Mouse (Mus musculus) forebrain, embryonic 15.5 days (tissue): ENCODE measurements around the gene Mettl15. TPM values are rescaled to one million over a fixed set of nuclear protein-coding genes. Genes with fewer than 3 reads are reported as not detected.
"Not testable (repeated sequence)": the region's sequence is repeated elsewhere in the genome, so short reads cannot be mapped to it uniquely, and the experiment has no call there.

Source experiments
- ATAC-seq: fragments of 200-750 bp; cut with Nextera tagmentation; replicated peaks from 2 replicates; pipeline ENCODE4 v1.8.0; 2017; ENCODE audit warnings: mild to moderate bottlenecking, moderate TSS enrichment, moderate library complexity
- H3K27ac ChIP-seq: fragments of 300-500 bp; sonication (generic); replicated peaks from 2 replicates; pipeline ENCODE4 v1.5.1; 2015; ENCODE audit warnings: mild to moderate bottlenecking, inconsistent platforms
- H3K27me3 ChIP-seq: fragments of 300-500 bp; sonication (generic); 2 replicates; pipeline ENCODE4 v1.6.1; 2015; ENCODE audit warnings: inconsistent platforms
- H3K36me3 ChIP-seq: fragments of 300-500 bp; sonication (generic); 2 replicates; pipeline ENCODE4 v1.6.1; 2015; ENCODE audit warnings: mild to moderate bottlenecking, inconsistent platforms
- H3K4me1 ChIP-seq: fragments of 300-500 bp; sonication (generic); 2 replicates; pipeline ENCODE4 v1.6.1; 2015; ENCODE audit warnings: inconsistent platforms
- H3K4me2 ChIP-seq: fragments of 300-500 bp; sonication (generic); replicated peaks from 2 replicates; pipeline ENCODE4 v1.6.1; 2015; ENCODE audit warnings: mild to moderate bottlenecking, inconsistent platforms
- H3K4me3 ChIP-seq: fragments of 300-500 bp; sonication (generic); 2 replicates; pipeline ENCODE4 v1.5.1; 2015; ENCODE audit warnings: mild to moderate bottlenecking, inconsistent platforms
- H3K9ac ChIP-seq: fragments of 300-500 bp; sonication (generic); replicated peaks from 2 replicates; pipeline ENCODE4 v1.6.1; 2015; ENCODE audit warnings: mild to moderate bottlenecking, inconsistent platforms
- H3K9me3 ChIP-seq: fragments of 300-500 bp; sonication (generic); 2 replicates; pipeline ENCODE4 v1.6.1; 2016; ENCODE audit warnings: inconsistent platforms
- WGBS: fragments of 180-500 bp; shearing (Covaris S2); methylation state at CpG from one replicate; pipeline ENCODE4 v1.1.7; 2015; ENCODE audit warnings: mixed read lengths; 5-methylcytosine and 5-hydroxymethylcytosine counted together
- polyA plus RNA-seq: library from polyadenylated mRNA; unstranded; fragments of >200 nt; fragmentation: Nextera tagmentation; extraction: Ambion mirVana; gene quantifications from 2 replicates; pipeline ENCODE4 v1.2.1, GENCODE M21; 2015

Gene Mettl15
- polyA plus RNA-seq, 1 experiment from 2014 or later = 11.0 TPM

DNA sequence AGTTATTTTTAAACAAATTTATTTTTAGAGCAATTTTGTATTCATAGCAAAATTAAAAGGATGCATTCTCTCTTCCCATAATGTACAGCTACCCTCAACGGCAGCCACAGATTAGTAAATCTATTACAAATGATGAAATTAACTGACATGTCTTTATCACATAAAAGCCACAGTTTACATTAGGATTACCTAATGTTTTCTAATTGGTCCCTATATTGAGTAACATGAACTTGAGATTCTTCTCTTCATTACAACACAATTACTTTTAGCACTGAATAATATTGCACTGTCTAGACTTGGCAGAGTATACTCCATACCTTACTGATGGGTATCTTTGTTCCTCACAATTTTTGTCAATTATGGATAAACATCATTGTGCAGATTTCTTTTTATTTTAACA, 17.8 kb downstream of the Mettl15 start:
- Histone ChIP-seq H3K9ac (no peak overlapping the region), H3K4me3 (no peak overlapping the region), H3K36me3 (no peaks in the 10 kb centered on the region), H3K27ac (no peak overlapping the region), H3K27me3 (no peaks in the 10 kb centered on the region), H3K4me2 (no peak overlapping the region), H3K4me1 (no peaks in the 10 kb centered on the region), H3K9me3 (no peaks in the 10 kb centered on the region)
- no peak for ATAC-seq
- WGBS = 82% methylated on average over 1 of the region's 1 CpGs

DNA sequence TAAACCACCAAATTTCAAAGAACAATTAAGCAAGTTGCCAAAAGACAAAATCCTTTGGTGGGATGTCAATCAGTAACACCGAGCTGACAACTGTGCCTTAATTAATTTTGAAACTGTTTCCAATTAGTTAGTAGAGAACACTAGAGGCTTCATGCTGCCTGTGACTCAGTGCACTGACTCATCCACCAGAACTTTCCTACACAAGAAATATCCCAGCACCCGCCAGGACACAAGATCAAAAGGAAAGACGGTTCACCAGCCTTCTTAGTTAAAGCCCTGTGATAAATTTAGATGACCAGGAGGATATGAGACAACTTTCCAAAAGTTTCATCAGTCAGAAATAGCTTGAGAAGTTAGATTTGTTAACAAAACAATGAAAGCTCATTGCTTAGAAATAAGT, 38.6 kb downstream of the Mettl15 start:
- Histone ChIP-seq H3K4me3 (no peak overlapping the region), H3K36me3 (no peaks in the 10 kb centered on the region), H3K27me3 (no peaks in the 10 kb centered on the region), H3K4me1 (no peaks in the 10 kb centered on the region), H3K9me3 (no peaks in the 10 kb centered on the region), H3K4me2 (no peak overlapping the region), H3K9ac (no peak overlapping the region), H3K27ac (no peak overlapping the region)
- WGBS = 26% methylated on average over 3 of the region's 3 CpGs
- no peak for ATAC-seq

DNA sequence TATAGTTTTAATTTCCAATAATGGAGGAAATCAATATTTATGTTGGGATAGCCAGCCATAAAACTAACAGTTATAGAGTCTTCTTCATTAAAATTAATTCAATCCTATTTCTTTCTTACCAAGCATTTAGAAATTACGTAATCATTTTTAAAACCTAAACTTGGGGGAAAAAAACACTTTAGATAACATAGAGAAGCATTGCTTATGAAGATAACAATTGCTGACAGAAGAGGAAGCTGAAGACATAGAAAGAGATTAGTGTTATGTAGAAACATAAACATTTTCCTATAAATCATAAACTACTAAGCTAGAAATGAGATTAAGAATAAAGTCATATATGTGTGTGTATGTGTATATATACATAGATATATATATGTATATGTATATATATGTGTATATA, 44.8 kb downstream of the Mettl15 start:
- H3K9me3 ChIP-seq = no peaks in the 10 kb centered on the region
- no peak for ATAC-seq
- no peaks in the 10 kb centered on the region for H3K27me3 ChIP-seq
- no peak overlapping the region for H3K9ac ChIP-seq
- H3K4me1 ChIP-seq = no peaks in the 10 kb centered on the region
- H3K4me3 ChIP-seq = no peak overlapping the region
- no peaks in the 10 kb centered on the region for H3K36me3 ChIP-seq
- H3K27ac ChIP-seq = no peak overlapping the region
- H3K4me2 ChIP-seq = no peak overlapping the region
- WGBS = 98% methylated on average over 1 of the region's 1 CpGs

DNA sequence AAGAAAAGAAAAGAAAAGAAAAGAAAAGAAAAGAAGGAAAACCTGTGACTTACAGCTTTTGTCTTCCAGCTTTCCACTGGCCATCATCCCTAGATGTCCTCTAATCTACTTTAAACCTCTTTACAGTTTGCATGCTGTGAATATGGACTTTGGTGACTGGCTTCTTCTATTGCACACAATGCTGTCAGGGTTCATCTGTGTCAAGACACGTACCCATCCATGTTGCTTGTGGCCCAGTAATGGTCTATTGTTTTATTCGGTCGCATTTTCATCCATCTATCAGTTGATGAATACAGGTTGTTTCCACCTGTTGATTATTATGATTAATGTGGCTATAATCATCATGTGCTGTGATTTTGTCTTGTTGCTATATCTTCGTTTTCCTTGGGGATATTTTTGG, 46.7 kb downstream of the Mettl15 start:
- no peak for ATAC-seq
- Histone ChIP-seq H3K4me2 (no peak overlapping the region), H3K36me3 (no peaks in the 10 kb centered on the region)

DNA sequence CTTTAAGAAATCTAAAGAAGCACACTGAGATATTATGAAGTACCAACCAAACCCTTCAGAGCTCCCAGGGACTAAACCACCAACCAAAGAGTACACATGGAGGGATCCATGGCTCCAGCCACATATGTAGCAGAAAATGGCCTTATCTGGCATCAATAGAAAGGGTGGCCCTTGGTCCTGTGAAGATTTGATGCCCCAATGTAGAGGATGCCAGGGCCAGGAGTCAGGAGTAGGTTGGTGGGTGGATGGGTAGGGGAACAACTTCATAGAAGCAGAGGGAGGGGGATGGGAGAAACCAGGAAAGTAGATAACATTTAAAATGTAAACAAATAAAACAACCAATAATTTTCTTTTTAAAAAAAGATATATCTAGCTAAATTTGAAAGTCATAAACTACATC, 50.1 kb downstream of the Mettl15 start:
- Histone ChIP-seq H3K36me3 (no peaks in the 10 kb centered on the region), H3K4me2 (no peak overlapping the region), H3K27ac (no peak overlapping the region), H3K27me3 (no peaks in the 10 kb centered on the region), H3K4me3 (no peak overlapping the region), H3K9me3 (no peaks in the 10 kb centered on the region), H3K4me1 (no peaks in the 10 kb centered on the region), H3K9ac (no peak overlapping the region)
- no peak for ATAC-seq

More for the DNA sequence above, 46.7 kb downstream of the Mettl15 start:
- H3K4me1 ChIP-seq = no peaks in the 10 kb centered on the region
- WGBS = 88% methylated on average over 4 of the region's 4 CpGs
- no peaks in the 10 kb centered on the region for H3K27me3 ChIP-seq
- no peak overlapping the region for H3K4me3 ChIP-seq
- H3K9ac ChIP-seq = no peak overlapping the region
- H3K9me3 ChIP-seq = no peaks in the 10 kb centered on the region
- H3K27ac ChIP-seq = no peak overlapping the region

DNA sequence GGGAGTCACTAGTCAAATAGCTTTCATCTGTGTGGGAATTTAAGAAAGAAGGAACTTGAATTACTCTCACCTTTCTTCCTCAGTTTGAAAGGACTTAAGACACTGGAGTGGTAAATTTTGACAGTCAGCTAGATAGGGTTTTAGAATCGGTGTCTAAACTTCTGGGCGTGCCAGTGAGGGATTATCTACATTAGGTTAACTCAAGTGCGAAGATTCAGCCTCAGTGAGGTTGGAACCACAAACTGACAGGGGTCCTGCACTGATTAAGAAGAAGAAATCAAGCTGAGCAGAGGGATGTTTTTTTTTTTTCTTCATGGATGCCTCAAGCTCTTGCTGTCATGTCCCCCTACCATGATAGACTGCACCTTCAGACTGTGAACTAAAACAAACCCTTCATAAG, 53.4 kb downstream of the Mettl15 start:
- no peaks in the 10 kb centered on the region for H3K36me3 ChIP-seq
- WGBS = 32% methylated on average over 3 of the region's 3 CpGs
- H3K4me1 ChIP-seq = no peaks in the 10 kb centered on the region
- H3K9me3 ChIP-seq = no peaks in the 10 kb centered on the region
- no peak overlapping the region for H3K4me2 ChIP-seq
- no peak overlapping the region for H3K4me3 ChIP-seq
- ATAC-seq = no peak
- no peak overlapping the region for H3K27ac ChIP-seq
- no peak overlapping the region for H3K9ac ChIP-seq
- H3K27me3 ChIP-seq = no peaks in the 10 kb centered on the region

DNA sequence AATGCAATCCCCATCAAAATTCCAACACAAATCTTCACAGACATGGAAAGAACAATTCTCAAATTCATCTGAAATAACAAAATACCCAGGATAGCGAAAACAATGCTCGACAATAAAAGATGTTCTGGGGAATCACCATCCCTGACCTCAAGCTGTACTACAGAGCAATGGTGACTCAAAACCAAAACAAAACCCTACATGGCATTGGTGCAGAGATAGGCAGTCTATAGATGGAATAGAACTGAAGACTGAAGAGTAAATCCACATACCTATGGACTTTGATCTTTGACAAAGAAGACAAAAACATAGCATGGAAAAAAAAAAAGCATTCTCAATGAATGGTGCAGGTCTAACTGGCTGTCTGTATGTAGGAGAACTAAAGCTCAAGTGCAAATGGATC, 59.1 kb downstream of the Mettl15 start:
- no peak for ATAC-seq
- no peaks in the 10 kb centered on the region for H3K9me3 ChIP-seq
- H3K9ac ChIP-seq = no peak overlapping the region
- no peak overlapping the region for H3K4me3 ChIP-seq
- H3K36me3 ChIP-seq = no peaks in the 10 kb centered on the region
- H3K4me2 ChIP-seq = no peak overlapping the region
- no peaks in the 10 kb centered on the region for H3K4me1 ChIP-seq
- H3K27ac ChIP-seq = no peak overlapping the region
- no peaks in the 10 kb centered on the region for H3K27me3 ChIP-seq
- 96% methylated on average over 2 of the region's 2 CpGs for WGBS

DNA sequence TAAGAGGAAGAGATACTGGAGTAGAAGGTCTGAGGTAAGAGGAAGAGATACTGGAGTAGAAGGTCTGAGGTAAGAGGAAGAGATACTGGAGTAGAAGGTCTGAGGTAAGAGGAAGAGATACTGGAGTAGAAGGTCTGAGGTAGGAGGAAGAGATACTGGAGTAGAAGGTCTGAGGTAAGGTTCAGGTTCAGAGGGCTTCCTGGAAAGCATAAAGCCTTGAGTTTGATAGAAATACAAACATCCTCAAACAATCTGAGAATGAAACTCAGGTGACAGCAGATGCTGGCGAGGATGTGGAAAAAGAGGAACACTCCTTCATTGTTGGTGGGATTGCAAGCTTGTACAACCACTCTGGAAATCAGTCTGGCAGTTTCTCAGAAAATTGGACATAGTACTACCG, 63.9 kb downstream of the Mettl15 start:
- H3K9me3 ChIP-seq, H3K27ac ChIP-seq, H3K9ac ChIP-seq, H3K36me3 ChIP-seq, H3K4me3 ChIP-seq, H3K27me3 ChIP-seq, ATAC-seq, H3K4me2 ChIP-seq, H3K4me1 ChIP-seq: not testable (repeated sequence)
- 93% methylated on average over 2 of the region's 2 CpGs for WGBS

DNA sequence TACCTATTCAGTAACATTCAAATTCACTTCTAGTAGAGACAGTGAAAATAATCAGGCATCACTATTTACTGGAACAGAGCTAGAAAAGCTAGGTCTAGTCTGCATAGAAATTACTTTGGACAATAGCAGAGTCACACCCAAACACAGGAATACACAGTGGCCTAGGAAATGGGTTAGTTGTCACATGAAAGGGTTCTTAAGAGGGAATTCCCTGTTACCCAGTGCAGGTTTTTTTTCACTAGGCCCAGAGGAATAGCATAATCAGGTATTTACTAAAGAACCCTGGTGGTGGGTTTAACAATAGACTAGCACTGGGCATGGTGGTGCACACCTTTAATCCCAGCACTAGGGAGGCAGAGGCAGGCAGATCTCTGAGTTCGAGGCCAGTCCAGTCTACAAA, 69.9 kb downstream of the Mettl15 start:
- not testable (repeated sequence) for H3K27me3 ChIP-seq, H3K36me3 ChIP-seq, H3K4me1 ChIP-seq, ATAC-seq, H3K4me2 ChIP-seq, H3K9me3 ChIP-seq, H3K4me3 ChIP-seq, H3K27ac ChIP-seq, H3K9ac ChIP-seq
- 93% methylated on average over 1 of the region's 1 CpGs for WGBS

DNA sequence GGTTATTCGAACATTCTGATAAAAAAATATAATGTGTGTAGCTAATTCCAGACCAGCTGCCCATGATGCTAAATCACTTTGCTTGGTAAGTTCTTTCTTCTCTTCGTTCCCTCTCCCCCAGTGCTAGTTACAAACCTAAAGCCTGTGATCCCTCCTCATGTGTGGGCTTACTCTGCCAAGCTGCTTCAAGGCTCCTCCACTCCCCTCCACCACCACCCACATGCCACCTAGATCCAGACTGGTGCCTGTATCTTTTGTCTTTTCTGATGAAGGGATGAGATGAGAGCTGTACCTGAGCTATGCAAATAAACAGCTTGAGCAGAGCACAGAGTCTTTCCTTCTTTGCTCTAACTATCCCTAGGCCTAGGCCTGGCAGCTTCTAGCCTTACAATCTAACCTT, 72.5 kb downstream of the Mettl15 start:
- Histone ChIP-seq H3K9ac (no peak overlapping the region), H3K4me3 (no peak overlapping the region), H3K36me3 (no peaks in the 10 kb centered on the region), H3K27me3 (no peaks in the 10 kb centered on the region), H3K4me2 (no peak overlapping the region), H3K9me3 (no peaks in the 10 kb centered on the region), H3K4me1 (no peaks in the 10 kb centered on the region), H3K27ac (no peak overlapping the region)
- 89% methylated on average over 2 of the region's 2 CpGs for WGBS
- no peak for ATAC-seq

DNA sequence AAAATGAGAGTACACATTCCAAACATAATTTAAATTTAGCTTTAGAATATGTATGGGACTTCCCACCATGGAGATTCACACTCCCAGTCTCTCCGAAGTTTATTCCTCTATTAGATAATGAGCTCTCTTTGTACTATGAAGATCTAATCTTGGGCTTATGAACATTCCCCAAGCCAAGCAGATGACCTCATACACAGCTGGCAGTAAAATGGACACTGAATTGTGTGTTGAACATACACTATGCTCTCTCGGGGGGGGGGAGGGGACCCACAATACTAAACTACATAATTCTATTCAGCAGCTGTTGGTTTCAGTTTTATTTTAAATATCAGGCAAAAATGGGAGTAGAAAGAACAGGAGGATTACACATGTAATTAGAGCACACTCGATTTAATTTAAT, 97.6 kb downstream of the Mettl15 start:
- Histone ChIP-seq H3K27me3 (no peaks in the 10 kb centered on the region), H3K4me1 (no peaks in the 10 kb centered on the region), H3K9me3 (no peaks in the 10 kb centered on the region), H3K27ac (no peak overlapping the region), H3K36me3 (no peaks in the 10 kb centered on the region), H3K9ac (no peak overlapping the region), H3K4me2 (no peak overlapping the region), H3K4me3 (no peak overlapping the region)
- WGBS = 63% methylated on average over 3 of the region's 3 CpGs
- ATAC-seq = no peak

DNA sequence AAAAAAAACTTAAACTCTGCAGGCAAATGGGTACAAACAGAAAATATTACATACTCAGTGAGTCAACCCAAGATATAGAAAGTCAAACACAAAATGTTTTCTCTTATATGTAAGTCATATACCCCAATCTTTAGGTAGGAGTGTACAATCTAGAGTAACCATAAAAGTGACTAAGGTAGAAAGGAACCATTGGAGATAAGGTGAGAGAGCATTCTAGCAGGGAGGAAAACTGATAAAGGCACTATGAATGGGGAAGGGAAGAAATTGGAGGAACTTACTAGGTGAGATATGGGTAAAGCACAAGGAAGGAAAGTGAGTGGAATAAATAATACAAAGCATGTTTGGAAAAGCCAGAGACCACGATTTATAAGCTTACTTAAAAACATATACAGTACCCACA, 122.0 kb downstream of the Mettl15 start:
- no peak for ATAC-seq
- Histone ChIP-seq H3K9me3 (no peaks in the 10 kb centered on the region), H3K4me1 (no peaks in the 10 kb centered on the region), H3K9ac (no peak overlapping the region), H3K27me3 (no peaks in the 10 kb centered on the region), H3K36me3 (no peaks in the 10 kb centered on the region), H3K27ac (no peak overlapping the region), H3K4me2 (no peak overlapping the region), H3K4me3 (no peak overlapping the region)
- 61% methylated on average over 1 of the region's 1 CpGs for WGBS

DNA sequence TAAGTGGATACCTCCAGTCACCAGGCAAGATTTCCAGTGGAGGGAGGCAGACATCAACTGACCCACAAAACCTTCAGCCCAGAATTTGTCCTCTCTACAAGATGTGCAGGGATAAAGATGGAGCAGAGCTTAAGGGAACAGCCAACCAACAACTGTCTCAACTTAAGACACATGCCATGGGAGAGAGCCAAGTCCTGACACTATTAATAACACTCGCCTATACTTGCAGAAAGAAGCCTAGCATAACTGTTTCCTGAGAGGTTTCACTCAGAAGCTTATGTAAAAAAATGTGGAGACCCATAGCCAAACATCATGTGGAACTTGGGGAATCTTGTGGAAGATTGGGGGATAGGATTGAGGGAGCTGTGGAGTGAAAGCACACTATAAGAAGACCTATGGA, 124.4 kb downstream of the Mettl15 start:
- 95% methylated on average over 1 of the region's 1 CpGs for WGBS
- Histone ChIP-seq H3K4me3 (no peak overlapping the region), H3K9me3 (no peaks in the 10 kb centered on the region), H3K4me2 (no peak overlapping the region), H3K9ac (no peak overlapping the region), H3K27me3 (no peaks in the 10 kb centered on the region), H3K4me1 (no peaks in the 10 kb centered on the region), H3K36me3 (no peaks in the 10 kb centered on the region), H3K27ac (no peak overlapping the region)
- no peak for ATAC-seq
